In the genomic region with DNA sequence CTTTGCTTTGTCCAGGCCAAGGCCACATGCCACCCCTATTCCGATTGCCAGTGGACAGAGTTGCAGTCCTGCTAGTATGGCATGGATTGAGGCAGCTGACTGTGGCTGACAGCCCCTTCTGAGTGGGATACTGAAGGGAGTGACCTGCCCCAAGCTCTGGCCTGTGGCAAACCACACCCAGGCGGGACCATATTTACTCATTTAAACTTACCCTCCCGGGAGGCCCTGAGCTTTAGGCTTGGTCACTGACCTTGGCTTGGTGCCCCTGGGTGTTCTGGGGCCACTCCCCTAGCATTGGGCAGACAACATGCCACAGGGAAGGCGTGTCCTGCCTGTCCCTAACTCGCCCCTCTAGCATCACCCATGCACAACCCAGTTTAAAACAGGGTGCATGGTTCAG, we compare ENCODE assay signal across 8 mouse cellular contexts. TPM values are rescaled to one million over a fixed set of nuclear protein-coding genes. Genes with fewer than 3 reads are reported as not detected.
DNase-seq lines count a peak whose midpoint lies in the region; ATAC-seq and TF ChIP-seq lines count a peak whose summit lies in the region.

No protein-coding gene starts in this region.

- peak overlapping the region; percentile 92 for H3K4me3 ChIP-seq in cerebellum, adult 2 months (replicated peaks; ENCODE audit: insufficient read depth, low read depth, low read length)
- no peak overlapping the region for H3K4me3 ChIP-seq in intestine, embryonic 15.5 days (replicated peaks)
- H3K4me3 ChIP-seq in midbrain, embryonic 14.5 days (replicated peaks; ENCODE audit: low read depth, low read length), result no peak overlapping the region

- no peaks in the 10 kb centered on the region for H3K9me3 ChIP-seq in intestine, embryonic 15.5 days
- H3K9me3 ChIP-seq in midbrain, embryonic 14.5 days (ENCODE audit: control insufficient read depth, low read length), result no peaks in the 10 kb centered on the region

- WGBS in cerebellum, adult 2 months, result 15% methylated on average over 5 of the region's 5 CpGs
- WGBS in intestine, embryonic 15.5 days, result 47% methylated on average over 5 of the region's 5 CpGs
- 75% methylated on average over 5 of the region's 5 CpGs for WGBS in midbrain, embryonic 14.5 days

- TF ChIP-seq POLR2A in cerebellum, adult 2 months (IDR thresholded peaks at IDR 0.05; ENCODE audit: borderline replicate concordance, insufficient read depth, low read length), result no peak

- ATAC-seq in erythroid progenitor cell, adult 5-6 weeks (replicated peaks; ENCODE audit: low FRiP score, poor library complexity, severe bottlenecking), result peak; percentile 68
- ATAC-seq in intestine, embryonic 15.5 days, result no peak
- no peak for ATAC-seq in midbrain, embryonic 14.5 days (ENCODE audit: low FRiP score, low TSS enrichment)

- H3K4me1 ChIP-seq in cerebellum, adult 2 months (ENCODE audit: control insufficient read depth, insufficient read depth, low read length), result peaks cover 50% of the 10 kb centered on the region
- peaks cover 82% of the 10 kb centered on the region for H3K4me1 ChIP-seq in intestine, embryonic 15.5 days (replicated peaks)
- peaks cover 58% of the 10 kb centered on the region for H3K4me1 ChIP-seq in midbrain, embryonic 14.5 days (ENCODE audit: control insufficient read depth, insufficient read depth, low read length)

- peak; percentile 40 to 47 for DNase-seq in cerebellum, adult 2 months
- no peak for DNase-seq in cerebellum, adult 9-10 months
- DNase-seq in 416B (ENCODE audit: low read depth), result peak; percentile 71
- DNase-seq in midbrain, embryonic 14.5 days, result no peak
- DNase-seq in right cerebral cortex, adult 2 months (ENCODE audit: low spot score in 2 of 2), result no peak
- DNase-seq in ovary, adult 18-20 months (ENCODE audit: low spot score), result no peak

- no peaks in the 10 kb centered on the region for H3K27me3 ChIP-seq in cerebellum, adult 2 months (ENCODE audit: control insufficient read depth, insufficient read depth, low read length)
- H3K27me3 ChIP-seq in intestine, embryonic 15.5 days (replicated peaks), result no peaks in the 10 kb centered on the region
- H3K27me3 ChIP-seq in midbrain, embryonic 14.5 days (ENCODE audit: control insufficient read depth, insufficient read depth, low read length), result peaks cover 3% of the 10 kb centered on the region

- H3K4me2 ChIP-seq in intestine, embryonic 15.5 days (replicated peaks), result peak overlapping the region; percentile 93
- peak overlapping the region; percentile 95 for H3K4me2 ChIP-seq in midbrain, embryonic 14.5 days (ENCODE audit: low read length)

- no peak for TF ChIP-seq CTCF in cerebellum, adult 2 months (IDR thresholded peaks at IDR 0.05; ENCODE audit: borderline replicate concordance, insufficient read depth, low read depth, low read length)

- H3K36me3 ChIP-seq in intestine, embryonic 15.5 days, result no peaks in the 10 kb centered on the region
- no peaks in the 10 kb centered on the region for H3K36me3 ChIP-seq in midbrain, embryonic 14.5 days (ENCODE audit: control insufficient read depth, insufficient read depth, low read length)

- H3K9ac ChIP-seq in intestine, embryonic 15.5 days, result peak overlapping the region; percentile 96
- H3K9ac ChIP-seq in midbrain, embryonic 14.5 days (replicated peaks; ENCODE audit: low read length), result peak overlapping the region; percentile 84; the same call in 1 of the 2 replicates

- H3K27ac ChIP-seq in cerebellum, adult 2 months (ENCODE audit: insufficient read depth, low read length), result peak overlapping the region; percentile 96
- H3K27ac ChIP-seq in intestine, embryonic 15.5 days, result peak overlapping the region; percentile 100; the same call in 1 of the 2 replicates
- no peak overlapping the region for H3K27ac ChIP-seq in midbrain, embryonic 14.5 days (replicated peaks; ENCODE audit: low read depth, low read length)

RNA-seq across cellular contexts. Expression of gene Mef2d, which starts 3.8 kb away (rescaled TPM):
- polyA plus RNA-seq in cerebellum, adult 2 months (2012; rRNA removed), result 102 and 116 TPM in 2 replicates
- total RNA-seq in erythroid progenitor cell, adult 5-6 weeks (2015; ENCODE audit: low replicate concordance), result 36.9 and 37.8 TPM in 2 replicates
- 15.3 and 16.9 TPM in 2 replicates for total RNA-seq in erythroid progenitor cell, adult 5-6 weeks (2017; ENCODE audit: low replicate concordance)
- 19.7 and 20.8 TPM in 2 replicates for polyA plus RNA-seq in intestine, embryonic 15.5 days (2015; fragmentation: Nextera tagmentation; extraction: Ambion mirVana)
- 22.3 and 23.7 TPM in 2 replicates for polyA plus RNA-seq in midbrain, embryonic 14.5 days (2014; fragmentation: Nextera tagmentation; extraction: Ambion mirVana)

Comparison
In these comparisons a context has a peak if more than half of its experiments do, and no peak if none do; other contexts are left out.
1. DNase-seq: peak in cerebellum, adult 2 months (2 of 2) and 416B (single experiment); none in cerebellum, adult 9-10 months (single experiment), midbrain, embryonic 14.5 days (single experiment), right cerebral cortex, adult 2 months (0 of 2) and ovary, adult 18-20 months (single experiment).